ENCODE assay signal across 19 mouse cellular contexts in genomic region chr19:46616378-46616777, GRCm38 (mm10). TPM values are rescaled to one million over a fixed set of nuclear protein-coding genes. Genes with fewer than 3 reads are reported as not detected.
"Had no signal": no experiment of that assay in that cellular context is flagged by ENCODE, and none has a peak within 500 bp of the region (broad histone marks: within the 10 kb centered on the region; RNA-seq: fewer than 3 reads in every experiment).

No protein-coding gene starts in this region.

- H3K36me3 ChIP-seq: midbrain, embryonic 15.5 days had no signal

- H3K27me3 ChIP-seq: limb, embryonic 12.5 days; liver, embryonic 13.5 days; lung, embryonic 15.5 days; midbrain, embryonic 15.5 days; neural tube, embryonic 12.5 days had no signal

- H3K4me3 ChIP-seq: limb, embryonic 12.5 days; liver, embryonic 13.5 days; lung, embryonic 15.5 days; midbrain, embryonic 15.5 days; neural tube, embryonic 12.5 days had no signal

- H3K9me3 ChIP-seq: limb, embryonic 12.5 days; liver, embryonic 13.5 days; lung, embryonic 15.5 days; midbrain, embryonic 15.5 days; neural tube, embryonic 12.5 days had no signal

- H3K9ac ChIP-seq: limb, embryonic 12.5 days; liver, embryonic 13.5 days; liver, postnatal 0 days; lung, embryonic 15.5 days; midbrain, embryonic 15.5 days; neural tube, embryonic 12.5 days had no signal

- H3K27ac ChIP-seq: limb, embryonic 12.5 days; liver, embryonic 13.5 days; lung, embryonic 15.5 days; midbrain, embryonic 15.5 days; neural tube, embryonic 12.5 days had no signal

- H3K4me2 ChIP-seq: limb, embryonic 12.5 days; liver, embryonic 13.5 days; lung, embryonic 15.5 days; midbrain, embryonic 15.5 days; neural tube, embryonic 12.5 days had no signal

- ATAC-seq: liver, postnatal 0 days; midbrain, embryonic 15.5 days had no signal

- DNase-seq: kidney, adult 2 months; kidney, postnatal 10 days; layer of hippocampus, postnatal 36 days; liver; liver, embryonic 13.5 days; liver, postnatal 0 days; lung, postnatal 36 days; retina, postnatal 1 day; right cerebral cortex, postnatal 4 days; spleen, adult 18-20 months; thymus, adult 18-20 months; thymus, postnatal 36 days had no signal

RNA-seq across cellular contexts. Expression of gene Cyp17a1, which starts 56.6 kb away (rescaled TPM):
- total RNA-seq: layer of hippocampus, postnatal 36 days; left cerebral cortex, postnatal 36 days; megakaryocyte progenitor cell, adult 5-6 weeks had no signal
- polyA plus RNA-seq: limb, embryonic 12.5 days; liver, embryonic 13.5 days; lung, embryonic 15.5 days; midbrain, embryonic 15.5 days; neural tube, embryonic 12.5 days; stomach, embryonic 14.5 days had no signal
